Mouse (Mus musculus): Measurements from ENCODE around the gene Lima1. TPM values are rescaled to one million over a fixed set of nuclear protein-coding genes. Genes with fewer than 3 reads are reported as not detected.
"Not testable (repeated sequence)": the region's sequence is repeated elsewhere in the genome, so short reads cannot be mapped to it uniquely, and the experiment has no call there.

Lima1 gene
- polyA plus RNA-seq, 2 experiments: 76.0 to 81.2 TPM

- H3K4me1 ChIP-seq (ENCODE audit: control insufficient read depth, insufficient read depth, low read length): no peaks in the 10 kb centered on the region
- DNase-seq (ENCODE audit: low spot score) (no peak), ATAC-seq (ENCODE audit: low FRiP score, low read depth) (no peak)
- H3K27me3 ChIP-seq (ENCODE audit: control insufficient read depth, insufficient read depth, low read length): no peaks in the 10 kb centered on the region
- H3K27ac ChIP-seq (replicated peaks; ENCODE audit: low read depth, low read length): 0 out of 2 replicates have a peak overlapping the region, but pooled peaks have one; percentile 13
- H3K4me2 ChIP-seq (replicated peaks; ENCODE audit: low read depth, low read length, severe bottlenecking): no peak overlapping the region
- no peak overlapping the region for H3K4me3 ChIP-seq (replicated peaks; ENCODE audit: low read length)
- peaks cover 92% of the 10 kb centered on the region for H3K36me3 ChIP-seq (ENCODE audit: control insufficient read depth, insufficient read depth, low read length)
- no peaks in the 10 kb centered on the region for H3K9me3 ChIP-seq (ENCODE audit: control insufficient read depth, low read length)
- TF ChIP-seq POLR2A (IDR thresholded peaks at IDR 0.05; ENCODE audit: borderline replicate concordance, extremely low read depth, insufficient read depth, insufficient read length): no peak
- 70% methylated on average over 9 of the region's 9 CpGs for WGBS
- H3K9ac ChIP-seq (ENCODE audit: low read depth, low read length, severe bottlenecking): no peak overlapping the region
These were observed 87.6 kb downstream of the Lima1 start for GRCm38 (mm10) chr15:99787625-99788120.

- no peak for DNase-seq (ENCODE audit: low spot score)
- no peak for ATAC-seq (ENCODE audit: low FRiP score, low read depth)
- TF ChIP-seq POLR2A (IDR thresholded peaks at IDR 0.05; ENCODE audit: borderline replicate concordance, extremely low read depth, insufficient read depth, insufficient read length): no peak
- Histone ChIP-seq H3K9ac (ENCODE audit: low read depth, low read length, severe bottlenecking) (no peak overlapping the region), H3K9me3 (ENCODE audit: control insufficient read depth, low read length) (no peaks in the 10 kb centered on the region), H3K4me2 (replicated peaks; ENCODE audit: low read depth, low read length, severe bottlenecking) (no peak overlapping the region), H3K36me3 (ENCODE audit: control insufficient read depth, insufficient read depth, low read length) (peaks cover 57% of the 10 kb centered on the region), H3K4me1 (ENCODE audit: control insufficient read depth, insufficient read depth, low read length) (no peaks in the 10 kb centered on the region), H3K27ac (replicated peaks; ENCODE audit: low read depth, low read length) (no peak overlapping the region), H3K4me3 (replicated peaks; ENCODE audit: low read length) (no peak overlapping the region), H3K27me3 (ENCODE audit: control insufficient read depth, insufficient read depth, low read length) (no peaks in the 10 kb centered on the region)
- WGBS: 95% methylated on average over 16 of the region's 16 CpGs
These were observed 96.5 kb downstream of the Lima1 start for GRCm38 (mm10) chr15:99778677-99779335.

GRCm38 (mm10) chr15:99778148-99778547, 97.1 kb downstream of the Lima1 start:
- no peak for TF ChIP-seq POLR2A (IDR thresholded peaks at IDR 0.05; ENCODE audit: borderline replicate concordance, extremely low read depth, insufficient read depth, insufficient read length)
- Histone ChIP-seq H3K36me3 (ENCODE audit: control insufficient read depth, insufficient read depth, low read length) (peaks cover 50% of the 10 kb centered on the region), H3K9ac (ENCODE audit: low read depth, low read length, severe bottlenecking) (no peak overlapping the region), H3K27me3 (ENCODE audit: control insufficient read depth, insufficient read depth, low read length) (no peaks in the 10 kb centered on the region), H3K9me3 (ENCODE audit: control insufficient read depth, low read length) (no peaks in the 10 kb centered on the region), H3K4me2 (replicated peaks; ENCODE audit: low read depth, low read length, severe bottlenecking) (no peak overlapping the region), H3K27ac (replicated peaks; ENCODE audit: low read depth, low read length) (no peak overlapping the region), H3K4me3 (replicated peaks; ENCODE audit: low read length) (no peak overlapping the region), H3K4me1 (ENCODE audit: control insufficient read depth, insufficient read depth, low read length) (no peaks in the 10 kb centered on the region)
- DNase-seq (ENCODE audit: low spot score) (peak; percentile 73), ATAC-seq (ENCODE audit: low FRiP score, low read depth) (no peak)
- WGBS: 33% methylated on average over 7 of the region's 7 CpGs

- Histone ChIP-seq H3K36me3 (ENCODE audit: control insufficient read depth, insufficient read depth, low read length) (peaks cover 5% of the 10 kb centered on the region), H3K4me2 (replicated peaks; ENCODE audit: low read depth, low read length, severe bottlenecking) (peak overlapping the region; percentile 77), H3K27ac (replicated peaks; ENCODE audit: low read depth, low read length) (peak overlapping the region; percentile 63; the same call in 1 of the 2 replicates), H3K4me3 (replicated peaks; ENCODE audit: low read length) (peak overlapping the region; percentile 85; the same call in 1 of the 2 replicates), H3K9ac (ENCODE audit: low read depth, low read length, severe bottlenecking) (no peak overlapping the region), H3K27me3 (ENCODE audit: control insufficient read depth, insufficient read depth, low read length) (no peaks in the 10 kb centered on the region), H3K9me3 (ENCODE audit: control insufficient read depth, low read length) (no peaks in the 10 kb centered on the region), H3K4me1 (ENCODE audit: control insufficient read depth, insufficient read depth, low read length) (peaks cover 5% of the 10 kb centered on the region; the same call in 1 of the 2 replicates)
- ATAC-seq (ENCODE audit: low FRiP score, low read depth) (no peak), DNase-seq (ENCODE audit: low spot score) (no peak)
- no peak for TF ChIP-seq POLR2A (IDR thresholded peaks at IDR 0.05; ENCODE audit: borderline replicate concordance, extremely low read depth, insufficient read depth, insufficient read length)
- 19% methylated on average over 3 of the region's 3 CpGs for WGBS
These were observed 102.3 kb downstream of the Lima1 start for GRCm38 (mm10) chr15:99772925-99773324.

- not testable (repeated sequence) for H3K9me3 ChIP-seq (ENCODE audit: control insufficient read depth, low read length); H3K36me3 ChIP-seq (ENCODE audit: control insufficient read depth, insufficient read depth, low read length); H3K4me1 ChIP-seq (ENCODE audit: control insufficient read depth, insufficient read depth, low read length); ATAC-seq (ENCODE audit: low FRiP score, low read depth); H3K27me3 ChIP-seq (ENCODE audit: control insufficient read depth, insufficient read depth, low read length); DNase-seq (ENCODE audit: low spot score)
- H3K4me3 ChIP-seq (replicated peaks; ENCODE audit: low read length): peak within 1 kb of the TSS; percentile 85
- H3K27ac ChIP-seq (replicated peaks; ENCODE audit: low read depth, low read length): peak within 1 kb of the TSS; percentile 93
- peak within 1 kb of the TSS; percentile 95 for H3K9ac ChIP-seq (ENCODE audit: low read depth, low read length, severe bottlenecking)
- H3K4me2 ChIP-seq (replicated peaks; ENCODE audit: low read depth, low read length, severe bottlenecking): peak within 1 kb of the TSS; percentile 77
These were observed 102.6 kb downstream of the Lima1 start, which contains the start of gene Cers5 for GRCm38 (mm10) chr15:99772881-99772924. TSS of gene Cers5 (minus strand) at chr15:99772885.
